Mouse (Mus musculus) CH12.LX (cell line): ENCODE measurements around the gene Heyl.

Experiments used
- CTCF ChIP-seq, 2 experiments: IDR thresholded peaks in 1 of 2; conservative IDR thresholded peaks in 1 of 2; 2 replicates each; pipeline ENCODE4 v1.5.1; 2011 to 2012; ENCODE audit warnings: low read depth in 2 of 2, low read length in 2 of 2, improper control_type of control experiment in 1 of 2, inconsistent platforms in 1 of 2, mild to moderate bottlenecking in 1 of 2, moderate library complexity in 1 of 2
- EP300 ChIP-seq: IDR thresholded peaks from 2 replicates; pipeline ENCODE4 v1.6.1; 2011; ENCODE audit warnings: low read length, improper control_type of control experiment
- KAT2A ChIP-seq: IDR thresholded peaks from 2 replicates; pipeline ENCODE4 v1.6.1; 2012; ENCODE audit warnings: low read length, improper control_type of control experiment, inconsistent platforms; ENCODE audit not compliant: insufficient replicate concordance
- MXI1 ChIP-seq: IDR thresholded peaks from 2 replicates; pipeline ENCODE4 v1.6.1; 2011; ENCODE audit warnings: mild to moderate bottlenecking, low read depth, low read length, improper control_type of control experiment

DNA sequence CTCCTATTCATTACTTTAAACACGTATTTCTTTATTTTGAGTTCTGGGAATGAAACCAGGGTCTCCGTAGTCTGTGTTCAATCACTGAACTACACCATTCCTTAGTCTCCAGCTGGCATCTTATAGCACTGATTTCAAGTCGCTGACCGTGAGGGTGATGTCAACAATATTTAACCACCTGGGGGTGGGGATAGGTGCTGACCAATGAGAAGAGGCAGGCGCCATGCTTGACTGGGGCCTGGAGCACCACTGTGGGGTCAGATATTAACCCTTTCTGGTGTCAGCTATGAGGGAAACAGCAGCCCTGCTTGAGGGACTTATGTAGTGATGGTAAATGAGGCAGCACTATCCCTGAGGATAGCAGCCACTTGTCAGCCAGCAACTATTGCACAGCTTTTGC, 21.9 kb upstream of the Heyl start:
- no peak for TF ChIP-seq MXI1
- TF ChIP-seq KAT2A = no peak
- no peak for TF ChIP-seq CTCF (conservative IDR thresholded peaks at IDR 0.05 in 1 of 2, IDR thresholded peaks at IDR 0.05 in 1 of 2; ENCODE audit: low read depth in 2 of 2, low read length in 2 of 2)
- TF ChIP-seq EP300 = no peak
